Mouse (Mus musculus): ENCODE data around the gene Gm3182.
"Not testable (repeated sequence)": the region's sequence is repeated elsewhere in the genome, so short reads cannot be mapped to it uniquely, and the experiment has no call there.

DNA sequence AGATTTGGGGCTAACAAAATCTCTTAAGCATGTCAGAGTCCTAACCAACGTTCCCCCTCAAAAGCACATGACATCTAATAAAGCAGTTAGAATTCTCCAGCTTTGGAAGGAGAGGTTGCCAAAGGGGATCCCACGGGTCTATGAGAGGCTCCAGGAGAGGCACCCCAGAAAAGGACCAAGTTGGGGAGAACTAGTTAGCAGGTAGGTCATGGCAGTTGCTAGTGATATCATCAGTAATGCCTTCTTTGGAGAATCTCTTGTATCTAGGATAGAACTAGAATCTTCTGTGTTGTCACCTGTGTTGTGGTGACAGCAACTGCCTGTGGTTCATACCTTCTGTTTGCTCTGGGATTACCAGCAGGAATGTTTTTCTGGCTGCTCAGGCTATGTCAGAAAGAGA lies at the start of gene Gm3182:
- TF ChIP-seq POLR2A (IDR thresholded peaks at IDR 0.05; ENCODE audit: insufficient read depth, low read length); CTCF (IDR thresholded peaks at IDR 0.05; ENCODE audit: low read depth, low read length): not testable (repeated sequence)

Measured in ES-Bruce4 (cell line).